Mouse (Mus musculus) CH12.LX (cell line): ENCODE measurements around the gene Znrf4. TPM values are rescaled to one million over a fixed set of nuclear protein-coding genes. Genes with fewer than 3 reads are reported as not detected.

Source experiments
- DNase-seq: peaks from one replicate; pipeline ENCODE4 v3.0.0-alpha.2; 2013; ENCODE audit errors: extremely low read depth
- H3K27ac ChIP-seq: 2 replicates; pipeline ENCODE4 v1.5.1; 2012; ENCODE audit warnings: low read depth, mild to moderate bottlenecking, control low read depth, moderate library complexity; ENCODE audit not compliant: insufficient read depth
- H3K27me3 ChIP-seq: replicated peaks from 2 replicates; pipeline ENCODE3; 2012; ENCODE audit warnings: inconsistent platforms
- H3K36me3 ChIP-seq, 2 experiments: replicated peaks in 1 of 2; 2 replicates each; pipeline versions ENCODE3 to v1.6.1; 2012; ENCODE audit warnings: inconsistent platforms in 1 of 2, low read length in 1 of 2, mild to moderate bottlenecking in 1 of 2, mixed read lengths in 1 of 2, moderate library complexity in 1 of 2; ENCODE audit not compliant: control insufficient read depth in 1 of 2, insufficient read depth in 1 of 2
- H3K4me1 ChIP-seq, 2 experiments: 2 replicates each; pipeline ENCODE4 v1.6.1; 2012; ENCODE audit warnings: inconsistent platforms in 1 of 2, moderate library complexity in 1 of 2; ENCODE audit not compliant: insufficient read depth in 2 of 2, control insufficient read depth in 1 of 2
- H3K4me2 ChIP-seq: 2 replicates; pipeline ENCODE4 v1.6.1; 2012; ENCODE audit warnings: low read depth, mild to moderate bottlenecking, control low read depth; ENCODE audit not compliant: poor library complexity, insufficient read depth, severe bottlenecking
- H3K4me3 ChIP-seq, 3 experiments: fragments of 150-350 bp in 1 of 3; sonication (generic) in 1 of 3; replicated peaks in 1 of 3; 2 replicates each; pipeline versions ENCODE3 to v1.5.1; 2011 to 2012; ENCODE audit warnings: low read depth in 2 of 3, low read length in 2 of 3, mild to moderate bottlenecking in 2 of 3, moderate library complexity in 2 of 3, control low read depth in 1 of 3, improper control_type of control experiment in 1 of 3, inconsistent platforms in 1 of 3, mixed read lengths in 1 of 3; ENCODE audit not compliant: poor library complexity in 1 of 3
- H3K79me2 ChIP-seq: replicated peaks from 2 replicates; pipeline ENCODE4 v1.6.1; 2012; ENCODE audit warnings: mild to moderate bottlenecking, moderate library complexity; ENCODE audit not compliant: control insufficient read depth, poor library complexity, insufficient read depth, severe bottlenecking; ENCODE audit errors: extremely low read depth
- H3K9ac ChIP-seq: 2 replicates; pipeline ENCODE4 v1.6.1; 2012; ENCODE audit warnings: low read depth, mild to moderate bottlenecking, control low read depth, moderate library complexity; ENCODE audit not compliant: insufficient read depth
- H3K9me3 ChIP-seq: replicated peaks from 2 replicates; pipeline ENCODE3; 2012; ENCODE audit warnings: low read length, inconsistent platforms, mixed read lengths
- BHLHE40 ChIP-seq: IDR thresholded peaks from 2 replicates; pipeline ENCODE4 v1.6.1; 2011; ENCODE audit warnings: mild to moderate bottlenecking, low read depth, low read length, improper control_type of control experiment
- CHD1 ChIP-seq: IDR thresholded peaks from 2 replicates; pipeline ENCODE4 v1.6.1; 2012; ENCODE audit warnings: low read depth, low read length, improper control_type of control experiment, inconsistent platforms
- CHD2 ChIP-seq: IDR thresholded peaks from 2 replicates; pipeline ENCODE4 v1.6.1; 2011; ENCODE audit warnings: low read length, improper control_type of control experiment
- CTCF ChIP-seq, 2 experiments: IDR thresholded peaks in 1 of 2; conservative IDR thresholded peaks in 1 of 2; 2 replicates each; pipeline ENCODE4 v1.5.1; 2011 to 2012; ENCODE audit warnings: low read depth in 2 of 2, low read length in 2 of 2, improper control_type of control experiment in 1 of 2, inconsistent platforms in 1 of 2, mild to moderate bottlenecking in 1 of 2, moderate library complexity in 1 of 2
- EP300 ChIP-seq: IDR thresholded peaks from 2 replicates; pipeline ENCODE4 v1.6.1; 2011; ENCODE audit warnings: low read length, improper control_type of control experiment
- ETS1 ChIP-seq: conservative IDR thresholded peaks from 2 replicates; pipeline ENCODE4 v1.6.1; 2012; ENCODE audit warnings: low read depth, mild to moderate bottlenecking, inconsistent platforms, low read length, improper control_type of control experiment, moderate library complexity
- GABPA ChIP-seq: IDR thresholded peaks from 2 replicates; pipeline ENCODE4 v1.6.1; 2012; ENCODE audit warnings: low read depth, low read length, improper control_type of control experiment, inconsistent platforms; ENCODE audit not compliant: insufficient replicate concordance
- HCFC1 ChIP-seq: IDR thresholded peaks from 2 replicates; pipeline ENCODE4 v1.6.1; 2012; ENCODE audit warnings: low read depth, mild to moderate bottlenecking, inconsistent platforms, low read length, improper control_type of control experiment
- IRF4 ChIP-seq: IDR thresholded peaks from 2 replicates; pipeline ENCODE4 v1.6.1; 2014; ENCODE audit warnings: low read depth, mild to moderate bottlenecking, inconsistent platforms, low read length, improper control_type of control experiment
- JUN ChIP-seq: IDR thresholded peaks from 2 replicates; pipeline ENCODE4 v1.6.1; 2011; ENCODE audit warnings: low read depth, mild to moderate bottlenecking, low read length, improper control_type of control experiment, moderate library complexity; ENCODE audit not compliant: insufficient read depth
- MAFK ChIP-seq: IDR thresholded peaks from 2 replicates; pipeline ENCODE4 v1.6.1; 2011; ENCODE audit warnings: low read length, improper control_type of control experiment; ENCODE audit not compliant: insufficient replicate concordance
- MXI1 ChIP-seq: IDR thresholded peaks from 2 replicates; pipeline ENCODE4 v1.6.1; 2011; ENCODE audit warnings: mild to moderate bottlenecking, low read depth, low read length, improper control_type of control experiment
- MYC ChIP-seq: IDR thresholded peaks from 2 replicates; pipeline ENCODE4 v1.6.1; 2011; ENCODE audit warnings: low read depth, mild to moderate bottlenecking, improper control_type of control experiment, low read length
- NELFE ChIP-seq: IDR thresholded peaks from 2 replicates; pipeline ENCODE4 v1.6.1; 2011; ENCODE audit warnings: low read depth, low read length, improper control_type of control experiment
- NRF1 ChIP-seq: IDR thresholded peaks from 2 replicates; pipeline ENCODE4 v1.6.1; 2014; ENCODE audit warnings: low read depth, mild to moderate bottlenecking, inconsistent platforms, low read length, improper control_type of control experiment, moderate library complexity
- PAX5 ChIP-seq: IDR thresholded peaks from 2 replicates; pipeline ENCODE4 v1.6.1; 2012; ENCODE audit warnings: low read length, inconsistent platforms, mixed read lengths
- POLR2A ChIP-seq: IDR thresholded peaks from 2 replicates; pipeline ENCODE4 v1.6.1; 2011; ENCODE audit warnings: low read depth, mild to moderate bottlenecking, improper control_type of control experiment, low read length
- POLR2AphosphoS2 ChIP-seq: IDR thresholded peaks from 2 replicates; pipeline ENCODE4 v1.6.1; 2011; ENCODE audit warnings: low read depth, low read length, improper control_type of control experiment
- RAD21 ChIP-seq: IDR thresholded peaks from 2 replicates; pipeline ENCODE4 v1.6.1; 2011; ENCODE audit warnings: low read depth, mild to moderate bottlenecking, low read length, improper control_type of control experiment, moderate library complexity
- RCOR1 ChIP-seq: conservative IDR thresholded peaks from 2 replicates; pipeline ENCODE4 v1.6.1; 2012; ENCODE audit warnings: low read depth, mild to moderate bottlenecking, inconsistent platforms, low read length, improper control_type of control experiment
- SIN3A ChIP-seq: IDR thresholded peaks from 2 replicates; pipeline ENCODE4 v1.6.1; 2012; ENCODE audit warnings: low read length, improper control_type of control experiment, inconsistent platforms
- TBP ChIP-seq: conservative IDR thresholded peaks from 2 replicates; pipeline ENCODE4 v1.6.1; 2011; ENCODE audit warnings: low read depth, low read length, improper control_type of control experiment
- TCF12 ChIP-seq: IDR thresholded peaks from 2 replicates; pipeline ENCODE4 v1.6.1; 2014; ENCODE audit warnings: low read depth, mild to moderate bottlenecking, inconsistent platforms, low read length, improper control_type of control experiment
- UBTF ChIP-seq: IDR thresholded peaks from 2 replicates; pipeline ENCODE4 v1.6.1; 2012; ENCODE audit warnings: low read depth, mild to moderate bottlenecking, inconsistent platforms, low read length, improper control_type of control experiment, moderate library complexity
- USF1 ChIP-seq: IDR thresholded peaks from 2 replicates; pipeline ENCODE4 v1.6.1; 2014; ENCODE audit warnings: low read depth, mild to moderate bottlenecking, inconsistent platforms, low read length, improper control_type of control experiment
- USF2 ChIP-seq: conservative IDR thresholded peaks from 2 replicates; pipeline ENCODE4 v1.6.1; 2011; ENCODE audit warnings: low read depth, low read length, improper control_type of control experiment
- ZC3H11A ChIP-seq: IDR thresholded peaks from 2 replicates; pipeline ENCODE4 v1.6.1; 2012; ENCODE audit warnings: low read depth, mild to moderate bottlenecking, inconsistent platforms, low read length, improper control_type of control experiment
- ZKSCAN1 ChIP-seq: IDR thresholded peaks from 2 replicates; pipeline ENCODE4 v1.6.1; 2012; ENCODE audit warnings: low read depth, inconsistent platforms, low read length, improper control_type of control experiment, borderline replicate concordance
- ZNF384 ChIP-seq: IDR thresholded peaks from 2 replicates; pipeline ENCODE4 v1.6.1; 2012; ENCODE audit warnings: low read depth, low read length, improper control_type of control experiment, inconsistent platforms
- dilution Hi-C: fragments of 300-500 bp; cut with MboI; formaldehyde crosslinking; loops from 2 replicates; pipeline ENCODE4 v1.14.3; 2020; ENCODE audit warnings: low sequenced_read_pairs; ENCODE audit not compliant: extremely low pct_unique_long_range_greater_than_20kb, extremely low pct_ligation_motif_present
- in situ Hi-C: fragments of 300-500 bp; cut with MboI; formaldehyde crosslinking; loops from 3 replicates; pipeline ENCODE4 v1.14.3; 2019; ENCODE audit warnings: low sequenced_read_pairs, low pct_ligation_motif_present, low pct_unique_long_range_greater_than_20kb, mixed read lengths
- polyA plus RNA-seq: library from polyadenylated mRNA; unstranded; fragments of >175 nt; gene quantifications from 2 replicates; pipeline ENCODE4 v1.2.1, GENCODE M21; 2012; ENCODE audit warnings: low read depth; ENCODE audit not compliant: insufficient read length
- total RNA-seq, 2 experiments: library from RNA; depleted of rRNA; stranded (reverse); fragments of 300-350 nt in 1 of 2; fragments of >200 nt in 1 of 2; gene quantifications; 2 replicates each; pipeline ENCODE4 v1.2.3; 2012 to 2014

The Znrf4 gene
- total and polyA plus RNA-seq, 3 experiments = not detected

DNA sequence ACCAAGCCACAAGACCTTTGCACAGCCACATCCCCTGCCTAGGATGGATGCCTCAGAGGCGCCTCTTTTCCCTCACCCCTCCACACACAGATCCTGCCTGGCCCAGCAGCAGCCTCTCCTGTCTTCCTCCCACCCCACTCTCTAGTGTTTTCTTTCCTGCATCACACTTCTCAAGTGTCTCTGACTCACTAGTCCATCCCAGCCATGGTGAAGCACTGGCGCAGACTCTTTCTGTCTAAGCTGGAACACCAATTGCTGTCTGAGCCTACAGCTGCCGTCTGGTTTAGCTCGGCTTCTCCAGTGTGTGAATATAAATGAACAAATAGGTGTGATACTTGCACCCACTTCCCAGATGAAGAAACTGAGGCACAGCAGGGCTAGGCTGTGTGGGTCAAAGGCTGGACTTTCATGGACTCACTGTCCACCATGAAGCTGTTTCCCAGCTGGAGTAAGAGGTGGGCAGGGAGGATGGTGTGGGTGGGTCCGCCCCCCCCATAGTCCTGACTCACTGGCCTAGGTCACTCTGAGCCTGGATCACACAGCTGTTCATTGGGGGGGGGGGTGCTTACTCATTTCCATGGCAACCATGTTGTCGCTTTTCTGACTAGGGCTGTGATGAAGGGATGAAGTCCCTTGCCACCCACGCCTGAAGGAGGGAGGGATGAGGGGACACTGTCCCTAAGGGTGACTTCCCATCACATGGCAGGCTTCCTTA is 21.6 kb downstream of the Znrf4 start:
- H3K36me3 ChIP-seq = no peaks in the 10 kb centered on the region
- H3K79me2 ChIP-seq = no peaks in the 10 kb centered on the region
- no peak for DNase-seq
- dilution Hi-C loops = no loop called here
- H3K27me3 ChIP-seq = peaks cover 36% of the 10 kb centered on the region
- H3K27ac ChIP-seq = no peak overlapping the region
- no peak overlapping the region for H3K4me2 ChIP-seq
- no peak overlapping the region for H3K9ac ChIP-seq
- in situ Hi-C loops = no loop called here
- no peaks in the 10 kb centered on the region for H3K4me1 ChIP-seq
- H3K9me3 ChIP-seq = peaks cover 48% of the 10 kb centered on the region
- TF ChIP-seq MXI1 (no peak), HCFC1 (no peak), PAX5 (no peak), ETS1 (no peak), IRF4 (no peak), CHD2 (no peak), POLR2A (no peak), CHD1 (no peak), JUN (no peak), ZC3H11A (no peak), USF2 (no peak), USF1 (no peak), SIN3A (no peak), GABPA (no peak), ZNF384 (no peak), RCOR1 (no peak), RAD21 (no peak), TCF12 (no peak)
- no peak overlapping the region for H3K4me3 ChIP-seq

DNA sequence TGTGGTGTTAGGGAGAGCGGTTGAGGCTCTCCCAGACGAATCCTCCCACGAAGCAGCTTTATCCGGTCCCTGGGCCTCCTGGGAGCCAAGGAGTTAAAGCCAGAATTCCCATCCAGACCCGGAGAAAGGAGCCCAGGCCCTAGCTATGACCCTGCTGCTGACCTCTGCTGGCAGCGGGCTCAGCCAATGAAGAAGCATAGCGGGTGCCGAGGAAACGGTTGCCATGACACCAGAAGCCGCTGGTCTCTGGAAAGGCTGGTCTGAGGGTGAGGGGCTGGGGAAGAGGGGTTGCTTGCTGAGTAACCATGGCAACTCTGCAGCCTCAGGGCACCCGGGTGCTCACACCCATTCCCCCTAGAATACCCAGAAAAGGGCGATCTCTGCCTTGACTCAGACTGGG is 24.2 kb downstream of the Znrf4 start:
- Histone ChIP-seq H3K4me2 (no peak overlapping the region), H3K4me3 (no peak overlapping the region), H3K9ac (no peak overlapping the region), H3K79me2 (no peaks in the 10 kb centered on the region), H3K4me1 (no peaks in the 10 kb centered on the region; a peak in 1 of 4 replicates), H3K9me3 (peaks cover 25% of the 10 kb centered on the region), H3K27me3 (peaks cover 45% of the 10 kb centered on the region), H3K36me3 (no peaks in the 10 kb centered on the region), H3K27ac (no peak overlapping the region)
- dilution Hi-C loops (no loop called here), in situ Hi-C loops (no loop called here)
- no peak for TF ChIP-seq CHD2
- no peak for TF ChIP-seq MYC
- no peak for TF ChIP-seq TBP
- TF ChIP-seq USF1 = no peak
- TF ChIP-seq CTCF (conservative IDR thresholded peaks at IDR 0.05 in 1 of 2, IDR thresholded peaks at IDR 0.05 in 1 of 2; ENCODE audit: low read depth in 2 of 2, low read length in 2 of 2) = no peak
- TF ChIP-seq USF2 = no peak
- TF ChIP-seq RCOR1 = no peak
- TF ChIP-seq NRF1 = no peak
- no peak for TF ChIP-seq ZKSCAN1
- TF ChIP-seq SIN3A = no peak
- TF ChIP-seq UBTF = no peak
- no peak for TF ChIP-seq NELFE
- TF ChIP-seq MXI1 = no peak
- TF ChIP-seq BHLHE40 = no peak
- no peak for TF ChIP-seq MAFK
- TF ChIP-seq HCFC1 = no peak
- TF ChIP-seq GABPA = no peak
- no peak for TF ChIP-seq IRF4
- TF ChIP-seq POLR2AphosphoS2 = no peak
- no peak for TF ChIP-seq EP300
- no peak for DNase-seq
